15 mouse cellular contexts compared by ENCODE assay signal in the genomic region with DNA sequence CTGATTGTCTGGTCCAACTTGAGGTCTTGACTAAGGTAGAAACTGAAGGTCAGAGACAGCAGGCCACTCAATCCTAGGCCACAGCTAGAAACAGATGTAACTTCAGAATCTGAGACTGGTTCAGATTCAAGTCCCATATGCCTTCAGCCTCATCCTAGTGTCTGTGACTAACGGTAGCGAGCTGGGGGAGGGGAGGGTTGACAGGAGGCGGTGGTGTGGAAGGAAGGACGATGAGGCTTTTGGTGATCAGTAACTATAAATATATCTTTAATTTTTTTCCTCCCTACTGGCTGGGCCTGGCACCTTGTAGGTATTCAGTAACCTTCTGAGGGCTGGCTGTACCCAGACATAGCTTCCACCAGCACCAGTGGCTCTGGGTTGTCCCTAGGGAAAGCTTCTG. TPM values are rescaled to one million over a fixed set of nuclear protein-coding genes. Genes with fewer than 3 reads are reported as not detected.
DNase-seq lines count a peak whose midpoint lies in the region; ATAC-seq and TF ChIP-seq lines count a peak whose summit lies in the region.
"Had no signal": no experiment of that assay in that cellular context is flagged by ENCODE, and none has a peak within 500 bp of the region (broad histone marks: within the 10 kb centered on the region; RNA-seq: fewer than 3 reads in every experiment).

No protein-coding gene starts in this region.

- H3K4me2 ChIP-seq in forebrain, embryonic 13.5 days, result no peak overlapping the region
- no peak overlapping the region for H3K4me2 ChIP-seq in limb, embryonic 13.5 days (replicated peaks)
- no peak overlapping the region for H3K4me2 ChIP-seq in midbrain, postnatal 0 days (ENCODE audit: low read depth, low read length, poor library complexity, severe bottlenecking)

- H3K4me3 ChIP-seq in forebrain, embryonic 10.5 days, result peak overlapping the region; percentile 28
- no peak overlapping the region for H3K4me3 ChIP-seq in forebrain, embryonic 13.5 days
- no peak overlapping the region for H3K4me3 ChIP-seq in limb, embryonic 13.5 days
- H3K4me3 ChIP-seq in midbrain, postnatal 0 days (ENCODE audit: low read depth, low read length), result no peak overlapping the region

- H3K9ac ChIP-seq in forebrain, embryonic 13.5 days, result no peak overlapping the region
- H3K9ac ChIP-seq in limb, embryonic 13.5 days, result no peak overlapping the region
- H3K9ac ChIP-seq in midbrain, postnatal 0 days (replicated peaks; ENCODE audit: low read length, poor library complexity, severe bottlenecking), result no peak overlapping the region

- no peak for DNase-seq in forebrain, embryonic 10.5 days (ENCODE audit: extremely low spot score, low spot score)
- peak; percentile 28 for DNase-seq in spleen, adult 12 weeks (ENCODE audit: low spot score)
- no peak for DNase-seq in spleen, adult 18-20 months
- DNase-seq in ovary, adult 18-20 months (ENCODE audit: low spot score), result no peak
- no peak for DNase-seq in midbrain, postnatal 0 days (ENCODE audit: low spot score)
- no peak for DNase-seq in thymus, adult 18-20 months
- DNase-seq: adrenal gland, adult 8-10 months; cerebellum, adult 11 months; gastrocnemius, postnatal 14 days; lung, adult 18-20 months had no signal

- no peaks in the 10 kb centered on the region for H3K36me3 ChIP-seq in forebrain, embryonic 10.5 days (replicated peaks)
- H3K36me3 ChIP-seq in forebrain, embryonic 13.5 days (ENCODE audit: poor library complexity, severe bottlenecking), result no peaks in the 10 kb centered on the region
- no peaks in the 10 kb centered on the region for H3K36me3 ChIP-seq in limb, embryonic 13.5 days
- H3K36me3 ChIP-seq in midbrain, postnatal 0 days (ENCODE audit: insufficient read depth, low read length), result no peaks in the 10 kb centered on the region

- TF ChIP-seq CTCF in midbrain, postnatal 0 days (IDR thresholded peaks at IDR 0.05), result no peak

- no peak for ATAC-seq in forebrain, embryonic 13.5 days
- ATAC-seq in limb, embryonic 13.5 days (ENCODE audit: low FRiP score, low read depth), result no peak
- ATAC-seq in midbrain, postnatal 0 days (ENCODE audit: low FRiP score), result no peak
- ATAC-seq: forebrain, embryonic 14.5 days had no signal

- H3K27me3 ChIP-seq in forebrain, embryonic 10.5 days (ENCODE audit: poor library complexity, severe bottlenecking), result peaks cover 36% of the 10 kb centered on the region
- no peaks in the 10 kb centered on the region for H3K27me3 ChIP-seq in forebrain, embryonic 13.5 days
- no peaks in the 10 kb centered on the region for H3K27me3 ChIP-seq in limb, embryonic 13.5 days
- H3K27me3 ChIP-seq in midbrain, postnatal 0 days (ENCODE audit: insufficient read depth, low read length), result no peaks in the 10 kb centered on the region

- 77% methylated on average over 4 of the region's 4 CpGs for WGBS in forebrain, embryonic 10.5 days
- 84% methylated on average over 4 of the region's 4 CpGs for WGBS in forebrain, embryonic 13.5 days
- 71% methylated on average over 4 of the region's 4 CpGs for WGBS in limb, embryonic 13.5 days
- WGBS in midbrain, postnatal 0 days, result 89% methylated on average over 4 of the region's 4 CpGs

- no peaks in the 10 kb centered on the region for H3K9me3 ChIP-seq in forebrain, embryonic 10.5 days
- no peaks in the 10 kb centered on the region for H3K9me3 ChIP-seq in forebrain, embryonic 13.5 days (replicated peaks)
- no peaks in the 10 kb centered on the region for H3K9me3 ChIP-seq in limb, embryonic 13.5 days
- no peaks in the 10 kb centered on the region for H3K9me3 ChIP-seq in midbrain, postnatal 0 days (ENCODE audit: low read length)

- H3K27ac ChIP-seq in forebrain, embryonic 10.5 days, result peak overlapping the region; percentile 81
- no peak overlapping the region for H3K27ac ChIP-seq in forebrain, embryonic 13.5 days
- peak overlapping the region; percentile 10 for H3K27ac ChIP-seq in limb, embryonic 13.5 days
- H3K27ac ChIP-seq in midbrain, postnatal 0 days (ENCODE audit: low read depth, low read length), result no peak overlapping the region

- peaks cover 65% of the 10 kb centered on the region for H3K4me1 ChIP-seq in forebrain, embryonic 10.5 days
- peaks cover 19% of the 10 kb centered on the region for H3K4me1 ChIP-seq in forebrain, embryonic 13.5 days
- peaks cover 62% of the 10 kb centered on the region for H3K4me1 ChIP-seq in limb, embryonic 13.5 days
- H3K4me1 ChIP-seq in midbrain, postnatal 0 days (ENCODE audit: insufficient read depth, low read length), result peaks cover 12% of the 10 kb centered on the region; the same call in 1 of the 2 replicates

RNA-seq across cellular contexts. Expression of a gene that starts 14.0 kb away (rescaled TPM):
- polyA plus RNA-seq in forebrain, embryonic 10.5 days (2016; fragmentation: Nextera tagmentation; extraction: Ambion mirVana), result 39.3 and 39.8 TPM in 2 replicates
- polyA plus RNA-seq in forebrain, embryonic 13.5 days (2015; fragmentation: Nextera tagmentation; extraction: Ambion mirVana), result 14.4 and 15.2 TPM in 2 replicates
- 40.6 and 45.2 TPM in 2 replicates for polyA plus RNA-seq in limb, embryonic 13.5 days (2015; fragmentation: Nextera tagmentation; extraction: Ambion mirVana)
- total RNA-seq in midbrain, postnatal 0 days (2014; rRNA removed), result 20.6 and 23.3 TPM in 2 replicates
- polyA plus RNA-seq in midbrain, postnatal 0 days (2015; fragmentation: Nextera tagmentation; extraction: Ambion mirVana), result 21.7 and 23.5 TPM in 2 replicates
- total RNA-seq: neutrophil, adult 5-6 weeks had no signal

RNA-seq across cellular contexts. Expression of a gene that starts 14.0 kb away (rescaled TPM):
- 2.1 and 2.3 TPM in 2 replicates for polyA plus RNA-seq in forebrain, embryonic 10.5 days (2016; fragmentation: Nextera tagmentation; extraction: Ambion mirVana)
- 0.76 and 1.2 TPM in 2 replicates for polyA plus RNA-seq in forebrain, embryonic 13.5 days (2015; fragmentation: Nextera tagmentation; extraction: Ambion mirVana)
- polyA plus RNA-seq in limb, embryonic 13.5 days (2015; fragmentation: Nextera tagmentation; extraction: Ambion mirVana), result 2.0 and 2.1 TPM in 2 replicates
- 2.5 and 4.1 TPM in 2 replicates for total RNA-seq in midbrain, postnatal 0 days (2014; rRNA removed)
- polyA plus RNA-seq in midbrain, postnatal 0 days (2015; fragmentation: Nextera tagmentation; extraction: Ambion mirVana), result 2.9 and 3.5 TPM in 2 replicates
- total RNA-seq: monocyte, adult 5-6 weeks had no signal

RNA-seq across cellular contexts. Expression of a gene that starts 25.9 kb away (rescaled TPM):
- polyA plus RNA-seq in forebrain, embryonic 10.5 days (2016; fragmentation: Nextera tagmentation; extraction: Ambion mirVana), result 4.6 and 5.5 TPM in 2 replicates
- polyA plus RNA-seq in forebrain, embryonic 13.5 days (2015; fragmentation: Nextera tagmentation; extraction: Ambion mirVana), result 5.8 TPM in 2 replicates
- 10.0 and 10.8 TPM in 2 replicates for polyA plus RNA-seq in limb, embryonic 13.5 days (2015; fragmentation: Nextera tagmentation; extraction: Ambion mirVana)
- total RNA-seq in midbrain, postnatal 0 days (2014; rRNA removed), result 74.6 and 92.8 TPM in 2 replicates
- polyA plus RNA-seq in midbrain, postnatal 0 days (2015; fragmentation: Nextera tagmentation; extraction: Ambion mirVana), result 38.8 and 39.2 TPM in 2 replicates
- total RNA-seq: monocyte, adult 5-6 weeks; neutrophil, adult 5-6 weeks had no signal

RNA-seq across cellular contexts. Expression of a gene that starts 35.0 kb away (rescaled TPM):
- 1,226 and 1,339 TPM in 2 replicates for polyA plus RNA-seq in forebrain, embryonic 10.5 days (2016; fragmentation: Nextera tagmentation; extraction: Ambion mirVana)
- 1,364 and 1,444 TPM in 2 replicates for polyA plus RNA-seq in forebrain, embryonic 13.5 days (2015; fragmentation: Nextera tagmentation; extraction: Ambion mirVana)
- polyA plus RNA-seq in limb, embryonic 13.5 days (2015; fragmentation: Nextera tagmentation; extraction: Ambion mirVana), result 1,470 and 1,484 TPM in 2 replicates
- total RNA-seq in midbrain, postnatal 0 days (2014; rRNA removed), result 337 and 436 TPM in 2 replicates
- 2,585 and 2,689 TPM in 2 replicates for polyA plus RNA-seq in midbrain, postnatal 0 days (2015; fragmentation: Nextera tagmentation; extraction: Ambion mirVana)

Comparison
In these comparisons a context has a peak if more than half of its experiments do, and no peak if none do; other contexts are left out.
1. H3K27ac ChIP-seq: peak in forebrain, embryonic 10.5 days (single experiment) and limb, embryonic 13.5 days (single experiment); none in forebrain, embryonic 13.5 days (single experiment) and midbrain, postnatal 0 days (single experiment).